Mouse (Mus musculus) heart, embryonic 14.5 days (tissue): Measurements from ENCODE around the gene Cd27. TPM values are rescaled to one million over a fixed set of nuclear protein-coding genes. Genes with fewer than 3 reads are reported as not detected.

Experiments
- ATAC-seq: fragments of 200-750 bp; cut with Nextera tagmentation; 2 replicates; pipeline ENCODE4 v1.8.0; 2017; ENCODE audit warnings: low read depth, moderate TSS enrichment; ENCODE audit not compliant: insufficient number of reproducible peaks, insufficient read depth, low FRiP score
- H3K27ac ChIP-seq, 2 experiments: fragments of 200-500 bp in 1 of 2; fragments of 300-500 bp in 1 of 2; sonication (generic) in 1 of 2; replicated peaks in 1 of 2; 2 replicates each; pipeline ENCODE4 v1.5.1; 2012 to 2014; ENCODE audit warnings: low read depth in 2 of 2, low read length in 2 of 2, control low read depth in 1 of 2, mild to moderate bottlenecking in 1 of 2, mixed read lengths in 1 of 2; ENCODE audit not compliant: control insufficient read depth in 1 of 2, insufficient read depth in 1 of 2
- H3K27me3 ChIP-seq: fragments of 300-500 bp; sonication (generic); 2 replicates; pipeline ENCODE4 v1.6.1; 2014; ENCODE audit warnings: mild to moderate bottlenecking, low read length, control low read depth; ENCODE audit not compliant: control insufficient read depth, insufficient read depth
- H3K36me3 ChIP-seq: fragments of 300-500 bp; sonication (generic); 2 replicates; pipeline ENCODE4 v1.6.1; 2014; ENCODE audit warnings: mild to moderate bottlenecking, control low read depth, low read length, mixed read lengths; ENCODE audit not compliant: control insufficient read depth, insufficient read depth
- H3K4me1 ChIP-seq, 2 experiments: fragments of 200-500 bp in 1 of 2; fragments of 300-500 bp in 1 of 2; sonication (generic) in 1 of 2; 2 replicates each; pipeline ENCODE4 v1.6.1; 2012 to 2014; ENCODE audit warnings: low read length in 2 of 2, control low read depth in 1 of 2, mixed read lengths in 1 of 2; ENCODE audit not compliant: control insufficient read depth in 2 of 2, insufficient read depth in 2 of 2
- H3K4me2 ChIP-seq: fragments of 300-500 bp; sonication (generic); 2 replicates; pipeline ENCODE4 v1.6.1; 2014; ENCODE audit warnings: mild to moderate bottlenecking, low read length
- H3K4me3 ChIP-seq, 2 experiments: fragments of 200-500 bp in 1 of 2; fragments of 300-500 bp in 1 of 2; sonication (generic) in 1 of 2; 2 replicates each; pipeline ENCODE4 v1.5.1; 2012 to 2014; ENCODE audit warnings: low read length in 2 of 2, mild to moderate bottlenecking in 2 of 2, control low read depth in 1 of 2, low read depth in 1 of 2, moderate library complexity in 1 of 2; ENCODE audit not compliant: control insufficient read depth in 1 of 2, insufficient read depth in 1 of 2
- H3K9ac ChIP-seq: fragments of 300-500 bp; sonication (generic); 2 replicates; pipeline ENCODE4 v1.6.1; 2014; ENCODE audit warnings: mild to moderate bottlenecking, low read length
- H3K9me3 ChIP-seq: fragments of 300-500 bp; sonication (generic); 2 replicates; pipeline ENCODE4 v1.6.1; 2016; ENCODE audit warnings: low read length, control low read depth; ENCODE audit not compliant: control insufficient read depth
- WGBS: fragments of 180-500 bp; shearing (Covaris S2); extraction: QIAGEN DNeasy Blood & Tissue Kit; methylation state at CpG from one replicate; pipeline ENCODE4 v1.1.7; 2014; 5-methylcytosine and 5-hydroxymethylcytosine counted together
- polyA plus RNA-seq: library from polyadenylated mRNA; unstranded; fragments of >200 nt; fragmentation: Nextera tagmentation; extraction: Ambion mirVana; gene quantifications from 2 replicates; pipeline ENCODE4 v1.2.1, GENCODE M21; 2014

The Cd27 gene
- polyA plus RNA-seq, 1 experiment from 2014 or later = 2.5 TPM

- Histone ChIP-seq H3K27me3 (no peaks in the 10 kb centered on the region), H3K4me3 (no peak overlapping the region), H3K4me1 (no peaks in the 10 kb centered on the region), H3K9ac (no peak overlapping the region), H3K27ac (no peak overlapping the region), H3K4me2 (no peak overlapping the region), H3K9me3 (no peaks in the 10 kb centered on the region), H3K36me3 (no peaks in the 10 kb centered on the region)
- no peak for ATAC-seq
- WGBS = 89% methylated on average over 9 of the region's 9 CpGs
Measured at GRCm38 (mm10) chr6:125264219-125264618, 27.4 kb upstream of the Cd27 start.

- H3K27ac ChIP-seq = no peak overlapping the region
- no peak overlapping the region for H3K4me3 ChIP-seq
- no peak for ATAC-seq
- no peaks in the 10 kb centered on the region for H3K4me1 ChIP-seq
- 73% methylated on average over 10 of the region's 10 CpGs for WGBS
- no peaks in the 10 kb centered on the region for H3K36me3 ChIP-seq
- H3K9ac ChIP-seq = no peak overlapping the region
- no peaks in the 10 kb centered on the region for H3K27me3 ChIP-seq
- H3K9me3 ChIP-seq = no peaks in the 10 kb centered on the region
- H3K4me2 ChIP-seq = no peak overlapping the region
Measured at GRCm38 (mm10) chr6:125260006-125260555, 23.3 kb upstream of the Cd27 start.

- Histone ChIP-seq H3K4me2 (no peak overlapping the region), H3K36me3 (no peaks in the 10 kb centered on the region), H3K27me3 (no peaks in the 10 kb centered on the region), H3K9me3 (no peaks in the 10 kb centered on the region), H3K27ac (no peak overlapping the region), H3K4me1 (no peaks in the 10 kb centered on the region), H3K9ac (no peak overlapping the region), H3K4me3 (no peak overlapping the region)
- 68% methylated on average over 8 of the region's 8 CpGs for WGBS
- no peak for ATAC-seq
Measured at GRCm38 (mm10) chr6:125256222-125256966, 19.6 kb upstream of the Cd27 start.

- 85% methylated on average over 7 of the region's 7 CpGs for WGBS
- H3K9ac ChIP-seq = no peak overlapping the region
- H3K27ac ChIP-seq = no peak overlapping the region
- H3K4me3 ChIP-seq = no peak overlapping the region
- ATAC-seq = no peak
- H3K36me3 ChIP-seq = no peaks in the 10 kb centered on the region
- H3K27me3 ChIP-seq = no peaks in the 10 kb centered on the region
- no peak overlapping the region for H3K4me2 ChIP-seq
- H3K4me1 ChIP-seq = no peaks in the 10 kb centered on the region
- H3K9me3 ChIP-seq = no peaks in the 10 kb centered on the region
Measured at GRCm38 (mm10) chr6:125255516-125256044, 18.8 kb upstream of the Cd27 start.

GRCm38 (mm10) chr6:125253863-125254715 lies 17.3 kb upstream of the Cd27 start:
- ATAC-seq = no peak
- WGBS = 77% methylated on average over 14 of the region's 14 CpGs
- no peak overlapping the region for H3K27ac ChIP-seq

GRCm38 (mm10) chr6:125252711-125253110 lies 15.9 kb upstream of the Cd27 start:
- H3K4me3 ChIP-seq = no peak overlapping the region
- no peaks in the 10 kb centered on the region for H3K4me1 ChIP-seq
- ATAC-seq = no peak
- no peaks in the 10 kb centered on the region for H3K9me3 ChIP-seq
- no peak overlapping the region for H3K9ac ChIP-seq
- WGBS = 85% methylated on average over 8 of the region's 8 CpGs
- no peaks in the 10 kb centered on the region for H3K36me3 ChIP-seq
- H3K27me3 ChIP-seq = no peaks in the 10 kb centered on the region
- no peak overlapping the region for H3K27ac ChIP-seq
- no peak overlapping the region for H3K4me2 ChIP-seq

More at GRCm38 (mm10) chr6:125253863-125254715, 17.3 kb upstream of the Cd27 start:
- H3K4me2 ChIP-seq = no peak overlapping the region
- no peaks in the 10 kb centered on the region for H3K27me3 ChIP-seq
- H3K4me3 ChIP-seq = no peak overlapping the region
- no peaks in the 10 kb centered on the region for H3K36me3 ChIP-seq
- H3K9ac ChIP-seq = no peak overlapping the region
- H3K9me3 ChIP-seq = no peaks in the 10 kb centered on the region
- no peaks in the 10 kb centered on the region for H3K4me1 ChIP-seq

GRCm38 (mm10) chr6:125252285-125252684 lies 15.5 kb upstream of the Cd27 start:
- Histone ChIP-seq H3K27ac (no peak overlapping the region), H3K36me3 (no peaks in the 10 kb centered on the region), H3K4me1 (no peaks in the 10 kb centered on the region), H3K9me3 (no peaks in the 10 kb centered on the region), H3K4me3 (no peak overlapping the region), H3K9ac (no peak overlapping the region), H3K27me3 (no peaks in the 10 kb centered on the region), H3K4me2 (no peak overlapping the region)
- 77% methylated on average over 3 of the region's 3 CpGs for WGBS
- ATAC-seq = no peak
